Mouse (Mus musculus): ENCODE measurements around the gene Fn1. TPM values are rescaled to one million over a fixed set of nuclear protein-coding genes. Genes with fewer than 3 reads are reported as not detected.

Fn1 gene
- polyA plus RNA-seq, 2 experiments = 78.8 to 99.5 TPM

- H3K4me2 ChIP-seq (ENCODE audit: low read depth) = peak overlapping the region; percentile 37; the same call in 1 of the 2 replicates
- no peaks in the 10 kb centered on the region; a peak in 1 of 4 replicates for H3K4me1 ChIP-seq (replicated peaks; ENCODE audit: control insufficient read depth in 2 of 2, insufficient read depth in 2 of 2, low read length in 1 of 2)
- no peaks in the 10 kb centered on the region for H3K36me3 ChIP-seq (replicated peaks; ENCODE audit: control insufficient read depth, insufficient read depth, low read depth)
- TF ChIP-seq EP300 (IDR thresholded peaks at IDR 0.05; ENCODE audit: low read depth) (no peak), CTCF (IDR thresholded peaks at IDR 0.05; ENCODE audit: low read depth) (no peak)
- peak overlapping the region; percentile 40 to 50 for H3K4me3 ChIP-seq (ENCODE audit: insufficient read depth in 1 of 2, low read depth in 2 of 2, low read length in 2 of 2)
- ATAC-seq (ENCODE audit: insufficient read depth) (no peak), DNase-seq (ENCODE audit: low read depth in 3 of 3, low spot score in 3 of 3) (no peak)
- WGBS (ENCODE audit: insufficient replicate concordance) = 25% methylated on average over 1 of the region's 1 CpGs
- no peak overlapping the region; the same call in 1 of the 2 replicates for H3K9ac ChIP-seq (replicated peaks)
- H3K27me3 ChIP-seq (ENCODE audit: control insufficient read depth, insufficient read depth, low read length) = peaks cover 28% of the 10 kb centered on the region
- no peak overlapping the region for H3K27ac ChIP-seq
- no peaks in the 10 kb centered on the region for H3K9me3 ChIP-seq (ENCODE audit: control insufficient read depth, low read length)
Observed at GRCm38 (mm10) chr1:71651828-71652227, 1.2 kb downstream of the Fn1 start.

DNA sequence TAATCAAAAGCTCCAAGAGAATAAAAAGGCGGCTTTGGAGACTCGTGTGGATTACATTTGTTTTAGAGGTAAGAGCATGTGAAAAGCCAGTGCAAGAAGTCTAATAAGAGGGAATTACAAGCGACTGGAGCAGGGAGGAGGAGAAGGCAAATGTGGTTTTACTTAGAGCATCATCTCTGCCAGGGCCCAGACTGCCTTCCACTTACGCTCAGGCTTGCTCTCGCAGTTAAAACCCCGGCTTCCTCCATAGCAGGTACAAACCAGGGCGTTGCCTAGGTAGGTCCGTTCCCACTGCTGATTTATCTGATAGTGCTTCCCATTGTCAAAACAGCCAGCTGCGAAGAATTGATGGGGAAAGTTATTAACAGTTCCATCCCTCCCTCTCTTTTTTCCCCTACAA is 1.7 kb downstream of the Fn1 start:
- Histone ChIP-seq H3K27me3 (ENCODE audit: control insufficient read depth, insufficient read depth, low read length) (peaks cover 28% of the 10 kb centered on the region), H3K9ac (replicated peaks) (no peak overlapping the region), H3K27ac (no peak overlapping the region), H3K9me3 (ENCODE audit: control insufficient read depth, low read length) (no peaks in the 10 kb centered on the region), H3K4me3 (ENCODE audit: insufficient read depth in 1 of 2, low read depth in 2 of 2, low read length in 2 of 2) (peak overlapping the region; percentile 47 to 50), H3K4me2 (ENCODE audit: low read depth) (peak overlapping the region; percentile 37), H3K4me1 (replicated peaks; ENCODE audit: control insufficient read depth in 2 of 2, insufficient read depth in 2 of 2, low read length in 1 of 2) (no peaks in the 10 kb centered on the region), H3K36me3 (replicated peaks; ENCODE audit: control insufficient read depth, insufficient read depth, low read depth) (no peaks in the 10 kb centered on the region)
- WGBS (ENCODE audit: insufficient replicate concordance) = 33% methylated on average over 9 of the region's 9 CpGs
- ATAC-seq (ENCODE audit: insufficient read depth) (no peak), DNase-seq (ENCODE audit: low read depth in 3 of 3, low spot score in 3 of 3) (no peak)
- TF ChIP-seq EP300 (IDR thresholded peaks at IDR 0.05; ENCODE audit: low read depth) (no peak), CTCF (IDR thresholded peaks at IDR 0.05; ENCODE audit: low read depth) (no peak)

GRCm38 (mm10) chr1:71650741-71651140 is 2.3 kb downstream of the Fn1 start:
- H3K4me3 ChIP-seq (ENCODE audit: insufficient read depth in 1 of 2, low read depth in 2 of 2, low read length in 2 of 2) = peak overlapping the region in 1 of 2 experiments; percentile 50; a peak in 2 of 4 replicates
- no peaks in the 10 kb centered on the region for H3K9me3 ChIP-seq (ENCODE audit: control insufficient read depth, low read length)
- H3K27me3 ChIP-seq (ENCODE audit: control insufficient read depth, insufficient read depth, low read length) = peaks cover 28% of the 10 kb centered on the region
- WGBS (ENCODE audit: insufficient replicate concordance) = 47% methylated on average over 6 of the region's 6 CpGs
- TF ChIP-seq EP300 (IDR thresholded peaks at IDR 0.05; ENCODE audit: low read depth) (no peak), CTCF (IDR thresholded peaks at IDR 0.05; ENCODE audit: low read depth) (no peak)
- DNase-seq (ENCODE audit: low read depth in 3 of 3, low spot score in 3 of 3) (no peak), ATAC-seq (ENCODE audit: insufficient read depth) (peak; percentile 41; the same call in 1 of the 2 replicates)
- H3K27ac ChIP-seq = no peak overlapping the region
- H3K4me1 ChIP-seq (replicated peaks; ENCODE audit: control insufficient read depth in 2 of 2, insufficient read depth in 2 of 2, low read length in 1 of 2) = no peaks in the 10 kb centered on the region
- no peaks in the 10 kb centered on the region for H3K36me3 ChIP-seq (replicated peaks; ENCODE audit: control insufficient read depth, insufficient read depth, low read depth)
- no peak overlapping the region for H3K9ac ChIP-seq (replicated peaks)
- H3K4me2 ChIP-seq (ENCODE audit: low read depth) = peak overlapping the region; percentile 42

GRCm38 (mm10) chr1:71648166-71648565 is 4.8 kb downstream of the Fn1 start:
- no peak for ATAC-seq (ENCODE audit: insufficient read depth)
- no peak overlapping the region for H3K4me2 ChIP-seq (ENCODE audit: low read depth)
- 73% methylated on average over 7 of the region's 7 CpGs for WGBS (ENCODE audit: insufficient replicate concordance)
- no peak for DNase-seq (ENCODE audit: low read depth in 3 of 3, low spot score in 3 of 3)
- no peak overlapping the region for H3K9ac ChIP-seq (replicated peaks)
- TF ChIP-seq EP300 (IDR thresholded peaks at IDR 0.05; ENCODE audit: low read depth) (no peak), CTCF (IDR thresholded peaks at IDR 0.05; ENCODE audit: low read depth) (no peak)
- H3K4me3 ChIP-seq (ENCODE audit: insufficient read depth in 1 of 2, low read depth in 2 of 2, low read length in 2 of 2) = no peak overlapping the region
- no peaks in the 10 kb centered on the region for H3K4me1 ChIP-seq (replicated peaks; ENCODE audit: control insufficient read depth in 2 of 2, insufficient read depth in 2 of 2, low read length in 1 of 2)
- H3K36me3 ChIP-seq (replicated peaks; ENCODE audit: control insufficient read depth, insufficient read depth, low read depth) = no peaks in the 10 kb centered on the region
- no peaks in the 10 kb centered on the region for H3K9me3 ChIP-seq (ENCODE audit: control insufficient read depth, low read length)
- no peak overlapping the region for H3K27ac ChIP-seq
- peaks cover 21% of the 10 kb centered on the region for H3K27me3 ChIP-seq (ENCODE audit: control insufficient read depth, insufficient read depth, low read length)

GRCm38 (mm10) chr1:71646774-71647173 is 6.2 kb downstream of the Fn1 start:
- 53% methylated on average over 5 of the region's 5 CpGs for WGBS (ENCODE audit: insufficient replicate concordance)
- Histone ChIP-seq H3K4me3 (ENCODE audit: insufficient read depth in 1 of 2, low read depth in 2 of 2, low read length in 2 of 2) (no peak overlapping the region), H3K27me3 (ENCODE audit: control insufficient read depth, insufficient read depth, low read length) (peaks cover 9% of the 10 kb centered on the region), H3K36me3 (replicated peaks; ENCODE audit: control insufficient read depth, insufficient read depth, low read depth) (no peaks in the 10 kb centered on the region), H3K4me2 (ENCODE audit: low read depth) (no peak overlapping the region), H3K9ac (replicated peaks) (no peak overlapping the region), H3K4me1 (replicated peaks; ENCODE audit: control insufficient read depth in 2 of 2, insufficient read depth in 2 of 2, low read length in 1 of 2) (no peaks in the 10 kb centered on the region), H3K27ac (no peak overlapping the region), H3K9me3 (ENCODE audit: control insufficient read depth, low read length) (no peaks in the 10 kb centered on the region)
- no peak for ATAC-seq (ENCODE audit: insufficient read depth)
- DNase-seq (ENCODE audit: low read depth in 3 of 3, low spot score in 3 of 3) = no peak
- TF ChIP-seq CTCF (IDR thresholded peaks at IDR 0.05; ENCODE audit: low read depth) = no peak
- TF ChIP-seq EP300 (IDR thresholded peaks at IDR 0.05; ENCODE audit: low read depth) = no peak
